Comparison of ENCODE assay signal across 13 mouse cellular contexts in genomic region chr11:59900995-59901394, GRCm38 (mm10). TPM values are rescaled to one million over a fixed set of nuclear protein-coding genes. Genes with fewer than 3 reads are reported as not detected.
DNase-seq lines count a peak whose midpoint lies in the region; ATAC-seq and TF ChIP-seq lines count a peak whose summit lies in the region.
"Had no signal": no experiment of that assay in that cellular context is flagged by ENCODE, and none has a peak within 500 bp of the region (broad histone marks: within the 10 kb centered on the region; RNA-seq: fewer than 3 reads in every experiment).

No protein-coding gene starts in this region.

- H3K9ac ChIP-seq in embryonic facial prominence, embryonic 14.5 days (ENCODE audit: low read depth, low read length), result no peak overlapping the region
- no peak overlapping the region for H3K9ac ChIP-seq in hindbrain, embryonic 13.5 days
- no peak overlapping the region for H3K9ac ChIP-seq in hindbrain, embryonic 16.5 days (ENCODE audit: low read depth, low read length)
- H3K9ac ChIP-seq in lung, embryonic 16.5 days (ENCODE audit: low read length), result no peak overlapping the region
- H3K9ac ChIP-seq in heart, embryonic 16.5 days (ENCODE audit: low read length), result no peak overlapping the region
- H3K9ac ChIP-seq: limb, embryonic 12.5 days had no signal

- no peaks in the 10 kb centered on the region for H3K36me3 ChIP-seq in embryonic facial prominence, embryonic 14.5 days (ENCODE audit: control insufficient read depth, insufficient read depth, low read length)
- no peaks in the 10 kb centered on the region for H3K36me3 ChIP-seq in embryonic facial prominence, embryonic 10.5 days (replicated peaks)
- H3K36me3 ChIP-seq in hindbrain, embryonic 13.5 days, result no peaks in the 10 kb centered on the region
- H3K36me3 ChIP-seq in hindbrain, embryonic 16.5 days (ENCODE audit: control insufficient read depth, insufficient read depth, low read length), result no peaks in the 10 kb centered on the region
- no peaks in the 10 kb centered on the region for H3K36me3 ChIP-seq in lung, embryonic 16.5 days (ENCODE audit: control insufficient read depth, insufficient read depth, low read length)
- H3K36me3 ChIP-seq in heart, embryonic 16.5 days (ENCODE audit: control insufficient read depth, insufficient read depth), result no peaks in the 10 kb centered on the region
- no peaks in the 10 kb centered on the region for H3K36me3 ChIP-seq in thymus, adult 2 months (ENCODE audit: control insufficient read depth, insufficient read depth, low read length)
- H3K36me3 ChIP-seq: limb, embryonic 12.5 days had no signal

- no peak overlapping the region for H3K4me2 ChIP-seq in embryonic facial prominence, embryonic 14.5 days (ENCODE audit: low read depth, low read length)
- no peak overlapping the region for H3K4me2 ChIP-seq in hindbrain, embryonic 13.5 days
- no peak overlapping the region for H3K4me2 ChIP-seq in hindbrain, embryonic 16.5 days (ENCODE audit: low read length)
- H3K4me2 ChIP-seq in lung, embryonic 16.5 days (ENCODE audit: low read depth, low read length), result no peak overlapping the region
- no peak overlapping the region for H3K4me2 ChIP-seq in heart, embryonic 16.5 days (ENCODE audit: low read depth, low read length)
- H3K4me2 ChIP-seq: limb, embryonic 12.5 days had no signal

- 0 out of 2 replicates have a peak overlapping the region, but pooled peaks have one; percentile 15 for H3K27ac ChIP-seq in embryonic facial prominence, embryonic 14.5 days (replicated peaks; ENCODE audit: low read depth, low read length)
- H3K27ac ChIP-seq in embryonic facial prominence, embryonic 10.5 days (replicated peaks), result no peak overlapping the region
- 0 out of 2 replicates have a peak overlapping the region, but pooled peaks have one; percentile 72 for H3K27ac ChIP-seq in hindbrain, embryonic 13.5 days
- no peak overlapping the region for H3K27ac ChIP-seq in hindbrain, embryonic 16.5 days (ENCODE audit: low read depth, low read length)
- peak overlapping the region; percentile 43; the same call in 1 of the 2 replicates for H3K27ac ChIP-seq in lung, embryonic 16.5 days (ENCODE audit: low read length)
- H3K27ac ChIP-seq in heart, embryonic 16.5 days (ENCODE audit: low read length), result peak overlapping the region; percentile 3; the same call in 1 of the 2 replicates
- no peak overlapping the region for H3K27ac ChIP-seq in thymus, adult 2 months (ENCODE audit: control insufficient read depth, insufficient read depth, low read length)
- H3K27ac ChIP-seq: limb, embryonic 12.5 days had no signal

- no peaks in the 10 kb centered on the region for H3K27me3 ChIP-seq in embryonic facial prominence, embryonic 14.5 days (replicated peaks; ENCODE audit: control insufficient read depth, insufficient read depth, low read length)
- no peaks in the 10 kb centered on the region for H3K27me3 ChIP-seq in embryonic facial prominence, embryonic 10.5 days (replicated peaks; ENCODE audit: low read depth, poor library complexity, severe bottlenecking)
- no peaks in the 10 kb centered on the region for H3K27me3 ChIP-seq in hindbrain, embryonic 13.5 days
- no peaks in the 10 kb centered on the region for H3K27me3 ChIP-seq in hindbrain, embryonic 16.5 days (replicated peaks; ENCODE audit: control insufficient read depth, insufficient read depth, low read length)
- no peaks in the 10 kb centered on the region for H3K27me3 ChIP-seq in lung, embryonic 16.5 days (ENCODE audit: control insufficient read depth, insufficient read depth, low read depth, low read length)
- no peaks in the 10 kb centered on the region for H3K27me3 ChIP-seq in heart, embryonic 16.5 days (ENCODE audit: control insufficient read depth, insufficient read depth, low read length)
- H3K27me3 ChIP-seq in thymus, adult 2 months (ENCODE audit: control insufficient read depth, insufficient read depth, low read length), result no peaks in the 10 kb centered on the region
- H3K27me3 ChIP-seq: limb, embryonic 12.5 days had no signal

- no peak for TF ChIP-seq POLR2A in thymus, adult 2 months (IDR thresholded peaks at IDR 0.05; ENCODE audit: control insufficient read depth, extremely low read depth, insufficient read depth, low read length, poor library complexity)

- no peak for DNase-seq in embryonic facial prominence, embryonic 14.5 days (ENCODE audit: low spot score)
- DNase-seq in embryonic facial prominence, embryonic 10.5 days (ENCODE audit: low spot score), result no peak
- DNase-seq in lung, postnatal 10 days, result no peak
- DNase-seq in thymus, adult 2 months, result no peak
- DNase-seq: B cell, adult 2 months; lung, adult 2 months had no signal

- 73% methylated on average over 1 of the region's 1 CpGs for WGBS in embryonic facial prominence, embryonic 14.5 days
- WGBS in embryonic facial prominence, embryonic 10.5 days, result 89% methylated on average over 1 of the region's 1 CpGs
- 90% methylated on average over 1 of the region's 1 CpGs for WGBS in hindbrain, embryonic 13.5 days
- 88% methylated on average over 1 of the region's 1 CpGs for WGBS in hindbrain, embryonic 16.5 days
- 83% methylated on average over 1 of the region's 1 CpGs for WGBS in lung, embryonic 16.5 days
- WGBS in heart, embryonic 16.5 days, result 83% methylated on average over 1 of the region's 1 CpGs
- 100% methylated on average over 1 of the region's 1 CpGs for WGBS in thymus, adult 2 months

- H3K4me3 ChIP-seq in embryonic facial prominence, embryonic 14.5 days (ENCODE audit: low read depth, low read length), result no peak overlapping the region
- no peak overlapping the region for H3K4me3 ChIP-seq in embryonic facial prominence, embryonic 10.5 days
- no peak overlapping the region for H3K4me3 ChIP-seq in hindbrain, embryonic 13.5 days
- no peak overlapping the region for H3K4me3 ChIP-seq in hindbrain, embryonic 16.5 days (ENCODE audit: low read length)
- no peak overlapping the region for H3K4me3 ChIP-seq in lung, embryonic 16.5 days (ENCODE audit: low read length)
- no peak overlapping the region for H3K4me3 ChIP-seq in heart, embryonic 16.5 days (ENCODE audit: low read length)
- no peak overlapping the region for H3K4me3 ChIP-seq in thymus, adult 2 months (ENCODE audit: control insufficient read depth, insufficient read depth, low read length)
- H3K4me3 ChIP-seq: limb, embryonic 12.5 days; myocyte had no signal

- no peak for TF ChIP-seq CTCF in thymus, adult 2 months (IDR thresholded peaks at IDR 0.05; ENCODE audit: borderline replicate concordance, control insufficient read depth, extremely low read depth, insufficient read depth, low read length, poor library complexity)

- ATAC-seq in embryonic facial prominence, embryonic 14.5 days (ENCODE audit: low read depth), result no peak
- no peak for ATAC-seq in hindbrain, embryonic 13.5 days (ENCODE audit: low FRiP score)
- ATAC-seq in hindbrain, embryonic 16.5 days, result no peak
- ATAC-seq in lung, embryonic 16.5 days (ENCODE audit: low read depth), result no peak
- ATAC-seq in heart, embryonic 16.5 days (replicated peaks; ENCODE audit: extremely low read depth, insufficient read depth, low FRiP score), result no peak
- ATAC-seq: intestine, embryonic 16.5 days had no signal

- H3K9me3 ChIP-seq in embryonic facial prominence, embryonic 14.5 days (ENCODE audit: control insufficient read depth, low read length), result no peaks in the 10 kb centered on the region
- H3K9me3 ChIP-seq in embryonic facial prominence, embryonic 10.5 days, result no peaks in the 10 kb centered on the region
- H3K9me3 ChIP-seq in hindbrain, embryonic 13.5 days, result no peaks in the 10 kb centered on the region
- H3K9me3 ChIP-seq in hindbrain, embryonic 16.5 days (ENCODE audit: control insufficient read depth, low read length), result no peaks in the 10 kb centered on the region
- no peaks in the 10 kb centered on the region for H3K9me3 ChIP-seq in lung, embryonic 16.5 days (ENCODE audit: control insufficient read depth, low read length)
- H3K9me3 ChIP-seq in heart, embryonic 16.5 days (replicated peaks; ENCODE audit: control insufficient read depth, low read length), result no peaks in the 10 kb centered on the region
- H3K9me3 ChIP-seq: limb, embryonic 12.5 days had no signal

- H3K4me1 ChIP-seq in embryonic facial prominence, embryonic 14.5 days (ENCODE audit: control insufficient read depth, insufficient read depth, low read length), result no peaks in the 10 kb centered on the region
- H3K4me1 ChIP-seq in embryonic facial prominence, embryonic 10.5 days, result peaks cover 17% of the 10 kb centered on the region; the same call in 1 of the 2 replicates
- H3K4me1 ChIP-seq in hindbrain, embryonic 13.5 days (replicated peaks), result peaks cover 24% of the 10 kb centered on the region
- peaks cover 4% of the 10 kb centered on the region; the same call in 1 of the 2 replicates for H3K4me1 ChIP-seq in hindbrain, embryonic 16.5 days (ENCODE audit: control insufficient read depth, insufficient read depth, low read depth, low read length)
- peaks cover 22% of the 10 kb centered on the region for H3K4me1 ChIP-seq in lung, embryonic 16.5 days (replicated peaks; ENCODE audit: control insufficient read depth, insufficient read depth, low read length)
- H3K4me1 ChIP-seq in heart, embryonic 16.5 days (ENCODE audit: control insufficient read depth, insufficient read depth, low read length), result peaks cover 28% of the 10 kb centered on the region
- no peaks in the 10 kb centered on the region for H3K4me1 ChIP-seq in thymus, adult 2 months (replicated peaks; ENCODE audit: control insufficient read depth, insufficient read depth, low read length)
- H3K4me1 ChIP-seq: limb, embryonic 12.5 days had no signal

RNA-seq across cellular contexts. Expression of gene Med9, which starts 47.0 kb away (rescaled TPM):
- 33.3 and 37.8 TPM in 2 replicates for polyA plus RNA-seq in embryonic facial prominence, embryonic 14.5 days (2014; fragmentation: Nextera tagmentation; extraction: Ambion mirVana)
- 48.3 and 51.5 TPM in 2 replicates for polyA plus RNA-seq in embryonic facial prominence, embryonic 10.5 days (2016; fragmentation: Nextera tagmentation; extraction: Ambion mirVana)
- 33.9 and 34.1 TPM in 2 replicates for polyA plus RNA-seq in hindbrain, embryonic 13.5 days (2015; fragmentation: Nextera tagmentation; extraction: Ambion mirVana)
- polyA plus RNA-seq in hindbrain, embryonic 16.5 days (2015; fragmentation: Nextera tagmentation; extraction: Ambion mirVana), result 40.3 and 40.4 TPM in 2 replicates
- 45.6 and 49.6 TPM in 2 replicates for polyA plus RNA-seq in lung, embryonic 16.5 days (2015; fragmentation: Nextera tagmentation; extraction: Ambion mirVana)
- 44.0 and 45.6 TPM in 2 replicates for polyA plus RNA-seq in heart, embryonic 16.5 days (2015; fragmentation: Nextera tagmentation; extraction: Ambion mirVana)
- 21.0 and 23.6 TPM in 2 replicates for polyA plus RNA-seq in thymus, adult 2 months (2012; rRNA removed)

Comparison
In these comparisons a context has a peak if more than half of its experiments do, and no peak if none do; other contexts are left out.
1. H3K27ac ChIP-seq: peak in embryonic facial prominence, embryonic 14.5 days (single experiment), hindbrain, embryonic 13.5 days (single experiment), lung, embryonic 16.5 days (single experiment) and heart, embryonic 16.5 days (single experiment); none in embryonic facial prominence, embryonic 10.5 days (single experiment), hindbrain, embryonic 16.5 days (single experiment) and thymus, adult 2 months (single experiment).